Mouse (Mus musculus) megakaryocyte, embryonic 14.5 days (primary cell): ENCODE measurements around the gene Mier3.

Source experiments
- FLI1 ChIP-seq: IDR thresholded peaks from 2 replicates; pipeline ENCODE4 v1.6.1; 2012; ENCODE audit warnings: low read length, inconsistent platforms, mixed read lengths
- GATA1 ChIP-seq: IDR thresholded peaks from 3 replicates; pipeline ENCODE4 v1.6.1; 2012; ENCODE audit warnings: mixed read lengths, low read length, inconsistent platforms, borderline replicate concordance

- TF ChIP-seq GATA1 = no peak
- no peak for TF ChIP-seq FLI1
These were observed 67.7 kb downstream of the Mier3 start for GRCm38 (mm10) chr13:111748301-111749062.
